Mouse (Mus musculus): ENCODE results near the gene Gpam.

The Gpam gene

GRCm38 (mm10) chr19:55060964-55061363, 66.1 kb downstream of the Gpam start:
- peak; percentile 51 for DNase-seq (ENCODE audit: low spot score)

GRCm38 (mm10) chr19:55057483-55057882, 69.6 kb downstream of the Gpam start:
- DNase-seq (ENCODE audit: low spot score), result no peak

GRCm38 (mm10) chr19:55055634-55056269, 71.3 kb downstream of the Gpam start:
- no peak for DNase-seq (ENCODE audit: low spot score)

GRCm38 (mm10) chr19:55053163-55053562, 73.9 kb downstream of the Gpam start:
- no peak for DNase-seq (ENCODE audit: low spot score)

- no peak for DNase-seq (ENCODE audit: low spot score)
Observed at GRCm38 (mm10) chr19:55037406-55037805, 89.6 kb downstream of the Gpam start.

- DNase-seq (ENCODE audit: low spot score), result no peak
Observed at GRCm38 (mm10) chr19:55018872-55019271, 108.2 kb downstream of the Gpam start.
